Mouse (Mus musculus) testis, postnatal 14 days (tissue): Measurements from ENCODE around the gene Serpinf2.
"Not testable (repeated sequence)": the region's sequence is repeated elsewhere in the genome, so short reads cannot be mapped to it uniquely, and the experiment has no call there.

Source experiments
- DNase-seq: peaks from one replicate; pipeline ENCODE4 v3.0.0; 2021; ENCODE audit warnings: low spot score

The Serpinf2 gene

GRCm38 (mm10) chr11:75383529-75383928, 55.9 kb downstream of the Serpinf2 start:
- not testable (repeated sequence) for DNase-seq
